Comparison of ENCODE assay signal across 15 mouse cellular contexts in genomic region chr5:105675511-105675910, GRCm38 (mm10).
"Had no signal": no experiment of that assay in that cellular context is flagged by ENCODE, and none has a peak within 500 bp of the region (broad histone marks: within the 10 kb centered on the region; RNA-seq: fewer than 3 reads in every experiment).

No protein-coding gene starts in this region.

- H3K36me3 ChIP-seq: liver, embryonic 13.5 days; neural tube, embryonic 12.5 days; neural tube, embryonic 15.5 days had no signal

- H3K4me1 ChIP-seq: liver, embryonic 13.5 days had no signal

- H3K27ac ChIP-seq: kidney, postnatal 0 days; layer of hippocampus, adult 2 months; liver, embryonic 13.5 days; neural tube, embryonic 12.5 days; neural tube, embryonic 15.5 days had no signal

- H3K9ac ChIP-seq: liver, embryonic 13.5 days; neural tube, embryonic 12.5 days; neural tube, embryonic 15.5 days had no signal

- H3K9me3 ChIP-seq: liver, embryonic 13.5 days; neural tube, embryonic 12.5 days; neural tube, embryonic 15.5 days had no signal

- H3K4me2 ChIP-seq: liver, embryonic 13.5 days; neural tube, embryonic 12.5 days; neural tube, embryonic 15.5 days had no signal

- H3K27me3 ChIP-seq: liver, embryonic 13.5 days; neural tube, embryonic 12.5 days; neural tube, embryonic 15.5 days had no signal

- DNase-seq: kidney, adult 2 months; kidney, postnatal 25 days; layer of hippocampus, adult 9-11 months; liver, embryonic 13.5 days; lung, adult 2 months; lung, postnatal 14 days; lung, postnatal 4 days; right cerebral cortex, adult 18-20 months; right cerebral cortex, postnatal 14 days; right cerebral cortex, postnatal 4 days; thymus, postnatal 25 days had no signal

- H3K4me3 ChIP-seq: layer of hippocampus, adult 2 months; liver, embryonic 13.5 days; neural tube, embryonic 12.5 days; neural tube, embryonic 15.5 days had no signal
